Mouse (Mus musculus) spleen, embryonic (tissue): ENCODE results near the gene Rbck1.
"Not testable (repeated sequence)": the region's sequence is repeated elsewhere in the genome, so short reads cannot be mapped to it uniquely, and the experiment has no call there.

Experiments used
- CTCF ChIA-PET: fragments of 350-600 bp; sonication (Branson Sonifier 250); formaldehyde crosslinking; loops from one replicate; lab custom pipeline; 2022; lab: Charles Lee

Rbck1 gene

DNA sequence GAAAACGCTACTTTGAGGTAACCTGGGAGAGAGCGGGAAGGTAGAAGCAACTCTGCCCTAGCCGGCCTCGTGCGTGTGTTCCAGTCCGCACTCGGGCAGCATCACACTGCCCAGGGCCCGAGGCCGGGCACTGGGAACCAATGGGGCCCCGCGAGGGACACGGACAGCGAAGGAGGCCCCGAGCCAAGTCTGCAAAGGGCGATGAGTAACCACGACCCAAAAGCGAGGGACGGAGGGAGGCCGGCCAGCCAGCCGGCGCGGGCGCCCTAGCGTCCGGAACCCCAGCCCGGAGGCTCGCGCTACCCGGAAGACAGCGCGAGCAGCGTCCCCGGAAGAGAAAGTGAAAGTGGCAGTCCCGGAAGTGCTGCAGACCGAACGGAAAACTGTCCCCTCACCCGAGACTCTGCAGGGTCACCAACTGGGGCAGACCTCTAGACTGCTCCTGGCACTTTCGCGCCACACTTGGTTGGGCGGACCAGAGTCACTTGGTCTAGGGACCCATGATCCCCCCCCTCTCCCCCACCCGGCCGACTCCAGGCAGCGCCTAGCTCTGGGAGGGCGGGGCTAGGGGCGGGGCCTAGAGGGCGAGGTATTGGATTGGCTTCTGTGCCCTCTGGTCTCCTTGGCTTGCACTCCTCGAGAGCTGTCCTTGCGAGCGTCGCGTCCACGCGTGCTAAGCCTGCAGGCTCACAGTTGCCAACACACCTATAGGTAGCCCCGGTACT lies at the start of gene Rbck1:
TSS of gene Rbck1 (minus strand) at position 553 of the 725 bp plus-strand sequence.
- CTCF ChIA-PET: no interaction called here

DNA sequence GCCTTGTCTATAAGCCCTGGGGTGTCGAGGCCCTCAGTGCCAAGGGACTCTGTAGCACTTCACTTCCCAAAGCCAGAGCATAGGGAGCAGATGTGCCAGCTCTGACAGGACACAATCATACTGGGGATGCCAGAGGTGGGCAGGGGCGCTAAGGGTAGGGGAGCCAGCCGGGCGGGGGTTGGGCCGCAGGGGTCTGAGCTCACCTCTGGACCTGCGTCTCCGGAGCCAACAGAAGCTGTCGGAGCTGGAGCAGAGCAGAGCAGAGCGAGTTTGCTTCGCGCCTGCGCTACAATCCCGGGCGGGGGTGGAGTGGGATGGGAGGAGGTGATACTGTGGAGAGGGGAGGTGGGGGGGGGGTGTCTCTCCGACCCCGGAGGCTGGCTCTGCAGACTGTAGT lies 43.9 kb upstream of the Rbck1 start, which contains the start of gene Nrsn2:
TSS of gene Nrsn2 (minus strand) at position 294 of the 397 bp plus-strand sequence.
- CTCF ChIA-PET: no interaction called here

DNA sequence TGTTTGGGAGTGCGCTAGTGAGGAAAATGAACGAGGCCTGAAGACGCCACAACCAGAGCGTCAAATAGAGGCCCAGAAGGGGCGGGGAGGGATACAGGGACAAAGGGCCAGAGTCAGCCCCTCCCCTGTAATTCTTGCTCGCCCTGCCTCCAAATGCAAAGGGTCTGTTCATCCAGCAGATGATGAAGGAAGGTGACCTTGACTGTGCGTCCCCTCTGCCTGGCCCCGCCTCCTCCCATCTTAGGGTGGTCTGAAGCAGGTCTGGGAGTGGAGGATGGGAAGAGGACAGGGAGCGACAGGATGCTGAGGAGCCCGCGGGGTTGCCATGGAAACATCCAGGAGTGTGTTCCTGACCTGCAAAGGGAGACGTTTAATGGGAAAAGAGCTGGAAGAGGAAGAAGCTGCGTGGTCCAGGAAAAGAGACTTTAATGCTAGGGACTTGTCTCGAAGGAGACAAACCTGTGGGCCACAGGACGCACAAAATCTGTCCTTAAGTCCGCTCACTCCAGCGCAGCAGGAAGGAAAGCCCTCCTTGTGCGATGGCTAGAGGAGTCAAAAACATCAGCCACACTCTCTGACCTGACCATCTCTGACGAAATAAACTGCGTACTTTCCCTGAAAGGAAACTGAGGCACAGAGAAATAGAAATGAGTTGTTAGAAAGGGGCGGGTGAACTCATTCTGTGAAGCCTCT lies 43.3 kb upstream of the Rbck1 start:
- CTCF ChIA-PET: no interaction called here

DNA sequence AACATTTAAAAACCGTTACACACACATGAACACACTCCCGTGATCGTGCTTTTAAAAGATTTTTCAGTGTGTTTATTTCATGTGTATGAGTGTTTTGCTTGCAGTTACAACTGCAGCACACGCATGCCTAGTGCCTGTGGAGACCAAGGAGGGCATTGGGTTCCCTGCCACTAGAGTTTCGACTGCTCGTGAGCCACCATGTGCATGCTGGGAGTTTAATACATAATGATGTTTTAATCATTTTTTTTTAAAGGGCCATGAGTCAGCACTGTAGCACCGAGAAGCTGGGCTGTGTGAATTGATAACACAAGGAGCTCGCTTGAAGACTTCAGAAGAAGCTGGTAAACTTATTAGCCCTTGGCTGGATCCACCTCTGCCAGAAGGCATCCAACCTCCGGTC lies 41.1 kb upstream of the Rbck1 start:
- CTCF ChIA-PET: interaction anchor here (0.6 kb wide), 1 partner anchor 10 kb away, joined by 3 read pairs; no protein-coding TSS in a partner anchor

DNA sequence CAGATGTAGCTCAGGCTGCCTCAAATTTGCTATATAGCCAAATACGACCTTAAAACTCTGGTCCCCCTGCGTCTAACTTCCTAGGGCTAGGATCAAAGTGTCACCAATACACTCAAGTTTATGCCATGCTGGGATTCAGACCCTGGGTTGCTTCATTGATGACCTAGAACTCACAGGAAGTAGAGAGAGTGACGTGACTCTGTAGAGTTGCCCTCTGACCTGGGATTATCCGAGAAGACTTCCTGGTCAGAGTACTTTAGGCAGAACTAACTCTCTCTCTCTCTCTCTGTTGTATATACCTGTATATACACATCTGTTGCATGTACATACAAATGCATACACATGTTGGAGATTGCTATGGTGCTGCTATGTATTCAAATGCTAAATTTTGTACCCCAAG lies 40.2 kb upstream of the Rbck1 start:
- CTCF ChIA-PET: no interaction called here

DNA sequence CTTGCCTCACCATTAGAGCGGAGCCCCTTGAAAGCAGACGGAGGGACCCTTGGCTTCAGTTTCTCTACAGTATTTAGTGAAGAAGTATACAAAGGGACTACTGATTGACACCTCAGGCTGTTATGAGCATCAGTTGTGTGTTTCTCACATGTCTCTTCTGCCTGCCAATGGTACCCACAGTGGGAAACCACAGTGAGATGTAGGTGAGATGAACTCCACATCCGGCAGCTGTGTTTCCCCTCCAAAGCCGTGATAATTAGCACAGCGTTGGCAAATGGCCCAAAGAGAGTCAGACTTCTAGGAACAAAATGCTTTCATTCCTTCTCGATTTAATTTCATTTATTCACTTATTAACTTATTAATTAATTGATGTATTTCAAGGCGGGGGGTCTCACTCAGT lies 39.7 kb upstream of the Rbck1 start:
- CTCF ChIA-PET: interaction anchor here (0.8 kb wide), 1 partner anchor 19 kb away, joined by 3 read pairs; no protein-coding TSS in a partner anchor

DNA sequence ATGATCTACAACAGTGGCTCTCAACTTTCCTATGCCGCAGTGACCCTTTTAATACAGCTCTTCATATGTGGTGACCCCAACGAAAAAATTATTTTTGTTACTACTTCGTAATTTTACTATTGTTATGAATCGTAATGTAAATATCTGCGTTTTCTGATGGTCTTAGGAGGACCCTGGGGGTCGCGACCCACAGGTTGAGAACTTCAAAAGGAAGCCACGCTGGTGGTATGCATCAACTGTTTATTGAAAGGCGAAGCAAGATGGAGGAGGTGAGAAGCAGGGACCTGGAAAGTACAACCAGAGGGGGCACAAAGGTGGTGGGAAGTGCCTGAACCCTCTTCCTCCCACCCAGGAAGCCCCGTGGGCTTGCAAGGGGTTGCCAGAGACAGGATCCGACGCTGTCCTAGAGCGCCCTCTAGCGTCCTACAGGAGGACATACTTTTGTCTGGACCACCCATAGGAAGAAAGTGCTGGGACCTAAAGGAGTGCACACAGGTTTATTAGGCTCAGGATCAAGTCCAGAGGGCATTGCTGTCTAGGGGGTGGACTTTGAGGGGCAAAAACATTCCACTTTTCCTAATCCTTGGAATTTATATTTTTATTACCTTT lies 36.2 kb upstream of the Rbck1 start:
- CTCF ChIA-PET: interaction anchor here (0.7 kb wide), 2 partner anchors 41 to 342 kb away, joined by 3 to 4 read pairs; no protein-coding TSS in a partner anchor

DNA sequence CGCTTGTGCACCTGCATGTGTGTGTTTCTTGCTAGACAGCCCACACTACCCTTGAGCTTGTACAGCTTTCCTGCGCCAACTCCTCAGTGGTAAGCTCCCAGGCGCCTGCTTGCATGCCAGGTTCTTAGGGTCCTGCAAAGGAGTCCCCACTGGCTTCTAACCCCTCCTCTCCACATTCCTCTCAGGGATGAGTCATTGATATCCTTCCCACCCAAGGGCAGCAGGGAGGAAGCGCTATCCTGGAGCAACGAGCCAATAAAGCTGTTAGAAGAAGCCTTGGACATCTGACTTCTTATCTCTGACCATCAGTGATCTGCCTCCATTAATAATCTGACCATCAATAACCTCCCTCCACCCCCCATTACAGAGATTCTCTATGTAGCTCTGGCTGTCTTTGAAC lies 35.5 kb upstream of the Rbck1 start:
- CTCF ChIA-PET: interaction anchor here (0.7 kb wide), 1 partner anchor 343 kb away, joined by 3 read pairs; no protein-coding TSS in a partner anchor

DNA sequence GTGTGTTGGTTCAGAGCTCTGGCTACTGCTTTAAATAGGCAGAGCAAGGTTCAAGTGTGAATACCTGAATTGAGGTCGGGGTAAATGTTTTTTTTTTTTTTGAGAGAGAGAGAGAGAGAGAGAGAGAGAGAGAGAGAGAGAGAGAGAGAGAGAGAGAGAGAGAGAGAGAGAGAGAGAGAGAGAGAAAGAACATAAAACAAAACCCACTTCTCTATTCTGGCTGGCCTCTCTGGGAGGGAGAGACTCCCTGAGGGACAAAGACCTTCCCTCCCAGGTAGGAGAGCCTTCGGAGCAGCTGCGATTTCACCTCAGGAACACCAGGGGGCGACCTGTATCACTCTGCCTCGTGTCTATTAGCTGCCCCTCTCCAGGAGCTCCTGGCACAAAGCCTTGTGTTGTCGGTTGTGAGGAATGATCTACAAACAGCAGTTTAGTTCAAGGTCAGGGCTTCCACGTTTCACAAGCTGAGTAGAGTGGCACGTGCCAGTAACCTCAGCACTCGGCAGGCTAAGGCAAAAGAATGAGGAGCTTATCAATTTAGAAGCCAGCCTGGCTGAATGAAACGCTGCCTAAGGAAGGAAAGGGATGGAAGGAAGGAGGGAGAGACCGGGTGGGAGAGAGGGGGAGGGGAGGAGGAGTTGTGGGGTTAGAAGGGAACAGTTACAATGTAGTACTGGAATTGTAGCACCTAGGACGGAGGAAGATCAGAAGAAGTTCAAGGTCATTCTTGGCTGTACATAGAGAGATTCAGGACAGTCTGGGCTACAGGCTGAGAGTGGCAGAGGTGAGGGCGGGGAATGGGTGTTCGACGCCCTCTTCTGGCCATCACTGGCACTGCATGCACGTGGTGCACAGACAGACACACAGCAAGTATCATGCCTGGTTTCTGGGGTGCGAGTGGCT lies 31.0 kb upstream of the Rbck1 start:
- CTCF ChIA-PET: interaction anchor here (0.5 to 0.7 kb wide), 5 partner anchors 9 to 214 kb away, joined by 3 to 18 read pairs (median 7); no protein-coding TSS in a partner anchor

DNA sequence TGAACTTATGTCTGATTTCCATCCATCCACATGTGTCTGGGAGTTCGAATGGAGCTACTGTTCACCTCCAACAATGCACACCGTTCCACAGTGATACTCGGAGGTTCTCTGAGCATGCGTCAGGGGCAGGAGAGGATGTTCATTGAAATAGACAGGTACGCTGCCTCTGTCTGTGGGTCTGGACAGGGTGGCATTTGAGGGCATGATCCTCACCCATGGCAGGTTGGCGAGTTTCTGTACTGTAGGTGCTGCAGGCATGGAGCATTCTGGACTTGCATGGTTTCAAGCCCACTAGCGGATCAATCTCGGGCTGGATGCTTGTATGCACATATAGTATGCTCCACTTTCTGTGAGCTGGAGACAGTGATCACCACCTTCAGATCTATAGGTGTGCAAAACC lies 28.7 kb upstream of the Rbck1 start:
- CTCF ChIA-PET: no interaction called here

DNA sequence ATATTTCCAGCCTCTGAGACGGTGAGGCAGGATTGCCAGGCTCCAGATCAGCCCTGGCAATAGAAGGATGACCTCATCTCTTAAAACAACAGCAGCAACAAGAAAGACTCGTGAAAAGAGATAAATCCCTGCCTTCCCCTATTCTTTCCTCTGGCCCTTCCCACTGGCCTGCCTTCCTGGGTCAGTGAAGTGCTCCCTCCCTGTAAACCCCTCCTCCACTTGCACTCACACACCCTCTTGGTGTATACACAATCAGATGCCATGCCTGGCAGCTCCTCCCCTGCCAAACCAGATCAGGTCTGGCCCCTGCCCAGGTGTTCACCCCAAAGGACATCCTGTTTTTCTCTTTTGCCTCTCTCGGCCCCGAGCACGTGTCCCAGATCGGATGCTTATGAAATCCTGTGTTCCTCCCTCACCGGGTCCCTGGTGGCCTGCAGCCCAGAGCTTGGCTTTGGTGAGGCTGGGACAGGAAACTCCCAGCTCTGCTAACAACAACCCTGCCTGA lies 27.9 kb upstream of the Rbck1 start:
- CTCF ChIA-PET: interaction anchor here (0.5 kb wide), 1 partner anchor 14 kb away, joined by 4 read pairs; no protein-coding TSS in a partner anchor

DNA sequence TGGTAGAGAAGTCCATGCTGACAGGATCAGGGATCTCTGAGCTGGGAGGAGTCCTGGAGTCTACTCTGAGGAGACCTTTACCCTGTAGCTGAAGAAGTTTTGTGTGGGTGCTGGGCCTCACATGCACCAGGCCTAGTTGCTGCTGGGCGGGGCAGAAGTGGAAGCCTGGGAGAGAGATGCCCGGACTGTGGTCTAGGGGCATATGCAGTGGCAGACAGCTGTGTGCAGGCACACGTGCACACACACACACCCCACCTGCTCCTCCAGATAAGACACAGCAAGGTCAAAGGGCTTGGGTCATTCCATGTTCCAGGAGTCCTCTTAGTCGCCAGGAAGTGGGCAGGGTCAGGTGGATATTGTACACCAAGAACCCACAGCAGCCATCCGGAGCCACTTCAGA lies 27.2 kb upstream of the Rbck1 start:
- CTCF ChIA-PET: interaction anchor here (0.6 kb wide), 1 partner anchor 34 kb away, joined by 3 read pairs; no protein-coding TSS in a partner anchor

DNA sequence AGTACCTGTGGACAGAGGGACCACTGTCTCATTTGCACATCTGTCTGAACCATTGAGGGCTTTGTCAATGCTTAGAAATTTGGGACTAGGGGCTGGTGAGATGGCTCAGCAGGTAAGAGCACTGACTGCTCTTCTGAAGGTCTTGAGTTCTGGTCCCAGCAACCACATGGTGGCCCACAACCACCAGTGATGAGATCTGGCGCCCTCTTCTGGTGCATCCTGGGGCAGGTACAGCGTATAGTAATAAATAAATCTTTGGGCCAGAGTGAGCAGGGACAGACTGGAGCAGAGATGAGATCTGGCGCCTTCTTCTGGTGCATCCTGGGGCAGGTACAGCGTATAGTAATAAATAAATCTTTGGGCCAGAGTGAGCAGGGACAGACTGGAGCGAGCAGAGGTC lies 26.5 kb upstream of the Rbck1 start:
- CTCF ChIA-PET: not testable (repeated sequence)

DNA sequence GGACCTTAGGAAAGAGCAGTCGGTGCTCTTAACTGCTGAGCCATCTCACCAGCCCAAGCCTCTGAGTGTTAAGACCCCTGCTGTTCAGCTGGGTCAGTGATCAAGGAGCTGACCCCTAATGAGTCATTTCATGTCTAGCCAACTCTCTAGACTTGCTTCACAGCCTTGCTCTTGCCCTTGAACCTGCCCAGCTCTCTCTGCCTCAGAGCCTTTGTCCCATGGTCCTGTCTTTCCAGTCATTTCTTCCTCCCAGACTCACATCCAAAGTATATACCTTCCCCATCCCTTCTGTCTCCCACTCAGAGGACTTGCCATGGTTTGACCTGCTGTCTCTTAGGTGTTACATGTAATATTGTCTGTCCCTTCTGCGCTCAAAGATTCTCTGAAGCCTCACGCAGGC lies 24.8 kb upstream of the Rbck1 start:
- CTCF ChIA-PET: no interaction called here

DNA sequence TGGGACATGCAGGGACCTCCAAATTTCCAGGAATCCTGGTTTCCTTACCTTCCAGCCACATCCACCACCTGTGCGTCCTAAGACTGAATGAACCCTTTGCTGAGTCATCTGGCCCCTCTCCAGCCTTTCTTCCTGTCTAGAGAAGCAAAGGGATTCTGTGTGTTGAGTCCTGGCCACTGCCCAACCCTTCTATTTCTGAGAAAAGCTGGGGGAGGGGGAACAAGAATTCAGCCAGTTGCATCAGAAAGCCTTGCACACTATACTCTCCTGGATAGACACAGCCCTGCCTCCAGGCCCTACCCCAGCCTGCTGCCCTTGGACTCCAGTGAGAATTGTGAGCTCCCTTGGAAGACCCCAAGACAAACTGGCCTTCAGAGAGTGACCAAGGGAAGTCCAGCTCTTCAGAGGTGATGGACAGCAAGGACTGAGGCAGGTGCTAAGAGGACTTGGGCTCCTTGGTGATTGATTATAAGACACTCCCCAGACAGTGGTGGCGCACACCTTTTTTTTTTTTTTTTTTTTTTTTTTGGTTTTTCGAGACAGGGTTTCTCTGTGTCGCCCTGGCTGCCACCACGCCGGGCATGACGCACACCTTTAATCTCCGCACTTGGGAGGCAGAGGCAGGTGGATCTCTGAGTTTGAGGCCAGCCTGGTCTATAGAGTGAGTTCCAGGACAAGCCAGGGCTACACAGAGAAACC lies 17.5 kb upstream of the Rbck1 start:
- CTCF ChIA-PET: interaction anchor here (0.6 kb wide), 2 partner anchors 16 to 38 kb away, joined by 3 to 5 read pairs; no protein-coding TSS in a partner anchor

DNA sequence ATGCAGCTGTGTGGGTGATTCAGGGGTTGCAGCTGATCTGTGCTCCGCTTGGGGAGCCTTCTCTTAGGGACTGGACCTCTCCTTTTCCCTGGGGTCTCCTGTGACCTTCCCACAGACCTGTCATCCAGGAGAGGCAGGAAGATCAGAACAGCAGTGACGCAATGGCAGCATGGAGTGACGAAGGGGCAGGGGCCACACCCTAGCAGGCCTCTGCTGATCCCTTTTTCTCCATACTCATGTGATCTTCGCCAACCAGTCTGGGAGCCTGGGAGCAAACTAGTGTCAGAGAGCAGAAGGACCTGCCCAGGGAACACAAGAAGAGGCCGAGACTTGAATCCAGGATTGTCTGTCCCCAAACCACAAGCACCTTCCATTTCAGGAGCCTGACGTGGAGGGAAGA lies 16.8 kb upstream of the Rbck1 start:
- CTCF ChIA-PET: interaction anchor here (0.6 kb wide), 1 partner anchor 15 kb away, joined by 5 read pairs; no protein-coding TSS in a partner anchor

DNA sequence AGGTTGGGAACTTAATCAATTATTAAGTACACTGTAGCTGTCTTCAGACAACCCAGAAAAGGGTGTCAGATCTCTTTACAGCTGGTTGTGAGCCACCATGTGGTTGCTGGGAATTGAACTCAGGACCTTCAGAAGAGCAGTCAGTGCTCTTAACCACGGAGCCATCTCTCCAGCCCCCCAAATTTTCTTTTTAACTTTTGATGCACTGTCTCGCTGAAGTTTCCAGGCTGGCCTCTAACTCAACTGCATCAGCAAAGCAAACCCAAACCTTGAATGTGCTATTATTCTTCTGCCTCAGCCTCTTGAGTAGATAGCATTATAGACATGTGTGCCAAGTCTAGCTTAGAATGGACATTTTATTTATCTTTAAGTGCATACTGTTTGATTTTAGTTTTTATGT lies 15.3 kb upstream of the Rbck1 start:
- CTCF ChIA-PET: no interaction called here

DNA sequence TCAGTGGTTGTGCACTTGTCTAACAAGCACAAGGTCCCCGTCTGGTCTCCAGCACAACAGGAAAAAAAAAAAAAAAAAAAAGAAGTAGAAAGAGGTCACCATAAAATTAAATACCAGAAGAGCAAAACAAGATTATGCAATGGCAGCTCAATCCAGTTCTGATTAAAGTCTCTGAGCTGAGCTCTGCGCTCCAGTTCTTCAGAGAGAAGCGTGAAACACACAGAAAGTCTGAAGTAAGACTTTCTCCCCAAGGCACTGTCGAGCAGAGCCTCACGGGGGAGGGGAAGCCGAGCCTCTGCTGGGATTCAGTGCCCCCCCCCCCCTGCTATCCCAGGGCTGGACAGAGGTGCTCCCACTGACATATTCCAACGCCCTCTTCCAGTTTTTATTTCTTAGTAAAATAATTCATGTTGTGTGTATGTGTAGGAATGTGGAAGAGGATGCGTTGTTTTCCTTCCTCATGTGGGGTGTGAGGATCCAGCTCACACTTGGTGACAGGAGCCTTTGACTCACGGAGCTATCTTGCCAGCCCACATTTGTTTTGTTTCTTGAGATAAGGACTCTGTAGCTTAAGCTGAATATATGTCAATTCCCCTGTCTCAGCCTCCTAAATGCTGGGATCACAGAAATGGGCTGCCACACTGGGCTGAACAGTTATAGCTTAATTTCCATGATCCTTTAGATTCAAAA lies 14.5 kb upstream of the Rbck1 start:
- CTCF ChIA-PET: interaction anchor here (0.7 kb wide), 1 partner anchor 13 kb away, joined by 4 read pairs; no protein-coding TSS in a partner anchor

DNA sequence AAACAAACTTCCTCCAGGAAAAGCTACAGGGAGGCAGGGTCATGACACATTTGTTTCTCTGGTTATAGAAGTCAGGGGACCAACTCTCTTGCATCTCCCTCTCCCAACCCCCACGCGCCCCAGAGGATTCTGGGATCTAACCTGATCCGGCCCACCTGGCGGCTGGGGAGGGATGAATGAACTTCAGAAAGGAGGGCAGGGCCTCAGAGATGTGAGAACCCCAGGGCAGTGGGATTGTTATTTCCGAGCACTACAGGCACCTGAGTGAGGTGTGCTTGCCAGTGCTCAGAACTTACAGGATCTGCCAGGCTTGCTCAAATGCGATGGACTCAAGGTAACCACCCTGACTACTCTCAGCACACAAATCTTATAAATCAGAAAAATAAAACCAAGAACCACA lies 12.9 kb upstream of the Rbck1 start:
- CTCF ChIA-PET: no interaction called here
